Mouse (Mus musculus) small intestine, adult 2 months (tissue): ENCODE measurements around the gene Pde4a.

Experiments used
- CTCF ChIP-seq: fragments of 200-500 bp; IDR thresholded peaks from 2 replicates; pipeline ENCODE4 v1.5.1; 2012; ENCODE audit warnings: low read depth, mild to moderate bottlenecking, control low read depth, inconsistent platforms, low read length, moderate library complexity, mixed read lengths; ENCODE audit not compliant: insufficient replicate concordance, insufficient read length; ENCODE audit errors: extremely low read depth
- POLR2A ChIP-seq: fragments of 200-500 bp; IDR thresholded peaks from 2 replicates; pipeline ENCODE4 v1.6.1; 2012; ENCODE audit warnings: low read depth, mild to moderate bottlenecking, control low read depth, inconsistent platforms, low read length, moderate library complexity

- no peak for TF ChIP-seq CTCF
- TF ChIP-seq POLR2A, result no peak
These were observed 67.9 kb downstream of the Pde4a start for GRCm38 (mm10) chr9:21233366-21233765.
